Mouse (Mus musculus) layer of hippocampus, postnatal 14 days (tissue): ENCODE data around the gene Lrrc37a. TPM values are rescaled to one million over a fixed set of nuclear protein-coding genes. Genes with fewer than 3 reads are reported as not detected.
"Not testable (repeated sequence)": the region's sequence is repeated elsewhere in the genome, so short reads cannot be mapped to it uniquely, and the experiment has no call there.

ENCODE experiments used
- DNase-seq, 2 experiments: peaks; one replicate each; pipeline ENCODE4 v3.0.0; 2021 to 2022; ENCODE audit warnings: low spot score in 2 of 2, mixed read lengths in 1 of 2
- long read RNA-seq, 2 experiments: library from polyadenylated mRNA; stranded (forward); transcript quantifications; one replicate each; pipeline ENCODE4 v2.0.0; 2021
- total RNA-seq, 2 experiments: library from RNA; stranded (reverse); gene quantifications; 2 replicates each; pipeline ENCODE4 v1.2.3; 2021

Gene Lrrc37a
- total RNA-seq = not detected
- long read RNA-seq, experiment 1, partial matches to known transcripts = 0 of 1 reads
- long read RNA-seq, experiment 1, other reads (novel, unspliced or antisense) = 1 of 1 reads
- long read RNA-seq, experiment 2 = 0 reads

DNA sequence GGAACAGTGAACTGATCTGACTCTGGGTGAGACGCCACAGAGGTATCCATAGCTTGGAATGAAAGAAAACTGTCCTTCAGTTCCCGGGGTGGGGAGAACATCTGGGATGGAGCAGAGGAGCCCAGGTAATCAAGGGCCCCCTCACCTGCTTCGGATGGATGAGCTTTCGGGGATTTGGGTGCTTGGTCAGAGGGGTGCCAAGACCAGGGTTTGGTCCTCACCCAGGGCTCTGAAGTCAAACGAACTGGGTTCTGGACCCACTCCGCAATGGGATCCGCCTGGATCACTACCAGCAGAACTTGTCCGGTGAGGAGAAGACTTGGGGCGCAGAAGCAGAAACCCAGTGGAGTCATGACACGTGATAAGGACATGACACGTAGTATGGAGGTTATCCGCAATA, at the start of gene Lrrc37a:
Gene Lrrc37a, minus strand, starts transcription at position 101 of the 400 bp plus-strand sequence.
- no peak for DNase-seq

DNA sequence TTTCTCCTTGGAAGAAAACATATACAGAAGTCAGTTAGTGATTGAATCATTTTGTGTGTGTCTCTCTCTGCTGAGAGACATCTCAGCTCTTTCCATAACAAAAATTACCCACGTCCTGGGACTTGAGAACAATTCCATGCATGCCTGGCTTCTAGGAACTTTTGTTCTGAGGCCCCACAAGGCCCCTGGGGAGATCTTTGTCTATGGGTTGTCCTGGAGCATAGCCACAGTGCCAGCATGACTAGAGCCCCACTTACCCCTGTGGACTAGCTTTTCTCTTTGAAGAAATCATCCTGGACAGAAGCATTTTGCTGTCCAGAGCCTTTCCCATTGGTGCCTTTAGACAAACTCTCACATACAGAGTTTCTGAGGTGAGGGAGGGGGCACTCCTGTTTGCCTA, 30.6 kb upstream of the Lrrc37a start:
- not testable (repeated sequence) for DNase-seq

DNA sequence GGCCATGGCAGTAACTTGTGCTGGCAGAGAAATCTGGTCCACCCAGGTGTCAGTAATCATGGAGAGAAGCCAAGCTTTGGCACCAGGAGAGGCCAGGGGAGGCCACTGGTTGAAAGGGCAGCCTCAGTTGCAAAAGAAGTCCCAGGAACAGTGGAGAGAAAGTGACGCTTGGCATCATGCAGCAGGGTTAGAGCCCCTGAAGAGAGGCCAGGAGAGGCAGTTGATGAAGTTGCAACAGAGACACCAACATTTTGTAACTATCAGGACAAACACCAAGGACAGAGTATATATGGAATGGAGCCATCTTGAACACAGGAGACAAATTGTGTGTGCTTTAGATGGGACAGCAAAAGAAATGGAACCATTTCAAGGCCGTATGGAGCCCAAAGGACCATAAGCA, 7.7 kb upstream of the Lrrc37a start:
- DNase-seq = no peak

DNA sequence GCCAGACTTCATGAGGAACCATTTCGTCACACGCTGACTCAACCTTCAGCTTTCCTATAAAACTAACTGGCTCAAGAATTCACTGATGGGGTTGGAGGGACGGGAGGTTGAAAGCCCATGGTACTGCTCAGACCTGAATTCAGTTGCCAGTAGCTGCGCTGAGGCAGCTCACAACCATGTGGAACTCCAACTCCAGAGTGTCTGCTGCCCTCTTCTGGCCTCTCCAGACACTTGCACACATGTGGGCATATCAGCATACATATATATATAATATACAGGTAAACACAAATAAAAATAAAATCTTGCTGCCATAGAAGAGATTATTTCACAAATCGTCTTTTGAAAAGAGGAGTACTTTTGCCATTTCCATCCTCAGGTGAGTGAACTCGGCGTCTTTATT, 40.0 kb downstream of the Lrrc37a start:
- no peak for DNase-seq

DNA sequence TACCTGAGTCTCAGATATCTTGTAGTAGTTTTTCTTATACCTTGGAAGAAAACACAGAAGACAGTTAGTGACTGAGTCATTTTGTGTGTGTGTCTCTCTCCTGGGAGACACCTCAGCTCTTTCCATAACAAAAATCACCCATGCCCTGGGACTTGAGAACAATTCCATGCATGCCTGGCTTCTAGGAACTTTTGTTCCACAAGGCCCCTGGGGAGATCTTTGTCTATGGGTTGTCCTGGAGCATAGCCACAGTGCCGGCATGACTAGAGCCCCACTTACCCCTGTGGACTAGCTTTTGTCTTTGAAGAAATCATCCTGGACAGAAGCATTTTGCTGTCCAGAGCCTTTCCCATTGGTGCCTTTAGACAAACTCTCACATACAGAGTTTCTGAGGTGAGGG, 53.3 kb downstream of the Lrrc37a start:
- not testable (repeated sequence) for DNase-seq

DNA sequence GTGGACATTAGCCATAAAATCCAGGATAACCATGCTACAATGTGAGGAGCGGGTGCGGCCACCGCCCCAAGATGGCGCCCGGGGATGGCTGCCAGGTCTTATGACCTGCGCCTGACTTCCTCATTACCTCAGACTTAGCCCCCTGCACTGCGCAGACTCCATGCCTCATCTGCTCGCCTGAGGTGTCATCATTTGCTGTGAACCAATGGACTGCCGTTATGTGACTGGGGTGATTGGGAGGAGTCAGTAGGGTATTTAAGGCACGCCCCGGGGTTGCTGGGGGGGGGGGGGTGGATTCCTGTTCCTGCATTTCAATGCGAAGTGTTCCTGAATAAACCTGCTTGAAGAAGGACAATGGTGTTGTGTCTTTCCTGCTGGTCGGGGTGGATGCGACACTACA, 54.7 kb downstream of the Lrrc37a start:
- not testable (repeated sequence) for DNase-seq

DNA sequence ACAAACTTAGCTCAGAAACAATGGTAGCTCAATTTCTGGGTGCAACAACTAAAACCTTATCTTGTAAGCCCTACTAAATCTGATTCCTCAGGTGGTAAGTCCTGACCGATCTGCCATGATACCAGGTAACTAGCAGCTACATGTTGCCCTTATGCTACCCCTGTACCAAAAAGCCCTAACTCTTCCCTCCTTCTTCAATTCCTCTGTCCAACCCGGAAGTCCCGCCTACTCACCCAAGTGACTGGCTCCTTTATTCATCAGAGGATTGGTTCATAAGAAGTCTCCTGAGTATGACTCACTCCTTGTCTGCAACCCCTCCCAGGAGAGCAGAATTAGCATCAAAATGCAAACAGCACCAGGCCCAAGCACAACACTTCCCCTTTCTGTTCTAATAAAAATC, 60.7 kb downstream of the Lrrc37a start:
- no peak for DNase-seq

DNA sequence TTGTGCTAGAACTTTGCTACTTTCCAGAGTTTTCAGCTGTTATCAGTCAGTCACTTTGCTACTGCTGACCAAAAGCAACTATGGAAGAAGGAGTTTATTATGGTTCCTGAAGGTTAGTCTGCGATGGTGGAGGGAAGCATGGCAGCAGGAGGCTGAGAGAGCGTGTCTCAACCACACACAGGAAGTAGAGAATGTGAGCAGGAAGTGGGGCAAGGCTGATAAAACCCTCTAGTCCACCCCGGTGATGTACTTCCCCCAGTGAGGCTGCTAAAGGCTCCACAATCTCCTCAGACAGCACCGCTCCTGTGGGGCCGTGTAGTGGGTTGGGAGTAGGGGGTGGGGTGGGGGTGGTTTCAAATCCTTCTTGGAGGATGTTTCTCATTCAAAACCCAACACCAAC, 68.1 kb downstream of the Lrrc37a start:
- no peak for DNase-seq

DNA sequence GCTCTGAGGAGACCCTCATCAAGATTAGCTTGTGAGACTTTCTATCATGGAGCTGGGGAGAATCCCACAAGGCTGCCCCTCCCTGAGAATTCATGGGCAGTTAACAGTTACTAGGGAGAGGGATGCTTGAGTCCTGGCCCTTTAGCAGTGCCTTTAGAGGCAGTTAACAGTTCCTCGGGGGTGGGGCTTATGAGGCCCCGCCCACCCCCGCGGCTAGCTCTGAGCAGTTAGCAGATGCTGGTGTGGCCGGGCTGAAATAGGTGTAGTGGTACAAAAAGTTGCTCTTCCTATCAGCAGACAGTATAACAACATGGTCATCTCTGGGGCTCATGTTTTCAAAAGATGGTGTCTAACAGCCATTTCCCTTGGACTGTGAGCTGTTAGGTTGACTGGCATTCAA, 79.4 kb downstream of the Lrrc37a start:
- DNase-seq = no peak

DNA sequence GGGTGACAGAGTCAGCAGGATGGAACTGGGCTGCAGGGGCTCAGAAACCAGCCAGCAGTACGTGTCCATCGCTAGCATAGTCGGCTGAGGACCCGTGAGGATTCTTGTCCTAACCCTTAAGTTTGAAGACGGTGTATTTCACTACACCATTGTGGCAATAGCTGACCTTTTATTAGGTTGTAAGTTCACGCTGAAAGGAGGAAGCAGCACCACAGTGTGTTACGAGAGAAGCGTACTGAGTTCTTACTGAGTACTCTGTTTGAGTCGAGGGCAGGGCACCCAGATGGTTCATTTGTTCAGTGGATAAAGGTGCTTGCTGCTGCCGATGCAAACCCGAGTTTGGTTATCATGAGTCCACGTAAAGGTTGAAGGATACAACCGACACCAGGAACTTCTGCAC, 84.7 kb downstream of the Lrrc37a start:
- no peak for DNase-seq

DNA sequence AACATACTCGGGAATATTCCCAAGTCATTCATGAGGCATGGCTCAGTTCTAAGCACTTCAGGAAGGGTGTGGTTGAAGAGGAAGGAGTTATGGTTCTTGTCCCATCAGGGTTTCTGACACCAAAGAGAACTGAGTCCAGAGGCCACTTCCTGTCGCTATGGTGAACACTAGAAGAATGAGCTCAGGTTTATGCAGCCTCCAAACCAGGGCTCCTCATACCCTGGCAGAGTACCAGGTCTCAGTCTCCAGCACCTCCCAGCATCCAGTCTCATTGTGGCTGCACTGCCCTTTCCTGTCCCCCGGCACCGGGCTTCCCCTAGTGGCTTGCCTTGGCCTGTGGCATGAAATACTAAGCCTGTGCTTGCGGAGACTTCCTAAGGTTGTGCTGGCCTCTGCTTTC, 85.2 kb downstream of the Lrrc37a start:
- no peak for DNase-seq

DNA sequence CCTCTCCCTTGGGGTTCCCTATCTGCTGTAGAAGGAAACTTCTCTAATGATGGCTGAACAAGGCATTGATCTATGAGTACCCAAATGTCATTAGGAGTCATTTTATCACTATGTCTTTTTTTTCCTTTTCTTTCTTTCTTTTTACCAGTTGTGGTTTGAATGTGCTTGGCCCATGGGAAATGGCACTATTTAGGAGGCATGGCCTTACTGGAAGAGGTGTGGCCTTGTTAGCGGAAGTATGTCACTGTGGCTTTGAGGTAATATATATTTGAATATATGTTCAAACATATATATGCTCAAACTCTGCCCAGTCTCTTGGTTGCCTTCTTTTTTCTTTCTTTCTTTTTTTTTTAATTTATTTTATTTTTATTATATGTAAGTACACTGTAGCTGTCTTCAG, 90.9 kb downstream of the Lrrc37a start:
- DNase-seq = no peak

DNA sequence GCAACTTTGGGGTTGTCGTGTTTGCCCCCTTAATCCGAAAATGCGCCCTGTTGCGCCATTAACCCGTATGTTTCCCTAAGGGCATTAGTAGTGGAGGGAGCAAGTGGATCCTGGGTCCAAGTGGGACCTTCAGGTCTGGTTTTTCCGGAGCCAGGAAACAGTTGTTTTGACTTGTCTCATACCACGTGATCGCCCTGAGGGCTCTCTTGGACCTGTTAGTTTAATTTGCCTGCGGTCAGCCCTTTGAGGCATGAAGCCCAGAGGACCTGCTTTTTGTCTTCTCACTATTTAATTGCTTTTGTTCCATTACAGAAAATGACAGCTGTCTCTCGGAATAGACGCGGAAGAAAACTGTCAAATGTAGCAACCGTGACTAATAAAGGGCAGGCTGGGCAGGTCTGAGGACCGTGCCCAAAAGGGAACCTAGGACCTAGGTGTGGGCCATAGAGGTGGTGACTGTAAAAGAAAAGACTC, 91.4 kb downstream of the Lrrc37a start:
- DNase-seq = no peak

DNA sequence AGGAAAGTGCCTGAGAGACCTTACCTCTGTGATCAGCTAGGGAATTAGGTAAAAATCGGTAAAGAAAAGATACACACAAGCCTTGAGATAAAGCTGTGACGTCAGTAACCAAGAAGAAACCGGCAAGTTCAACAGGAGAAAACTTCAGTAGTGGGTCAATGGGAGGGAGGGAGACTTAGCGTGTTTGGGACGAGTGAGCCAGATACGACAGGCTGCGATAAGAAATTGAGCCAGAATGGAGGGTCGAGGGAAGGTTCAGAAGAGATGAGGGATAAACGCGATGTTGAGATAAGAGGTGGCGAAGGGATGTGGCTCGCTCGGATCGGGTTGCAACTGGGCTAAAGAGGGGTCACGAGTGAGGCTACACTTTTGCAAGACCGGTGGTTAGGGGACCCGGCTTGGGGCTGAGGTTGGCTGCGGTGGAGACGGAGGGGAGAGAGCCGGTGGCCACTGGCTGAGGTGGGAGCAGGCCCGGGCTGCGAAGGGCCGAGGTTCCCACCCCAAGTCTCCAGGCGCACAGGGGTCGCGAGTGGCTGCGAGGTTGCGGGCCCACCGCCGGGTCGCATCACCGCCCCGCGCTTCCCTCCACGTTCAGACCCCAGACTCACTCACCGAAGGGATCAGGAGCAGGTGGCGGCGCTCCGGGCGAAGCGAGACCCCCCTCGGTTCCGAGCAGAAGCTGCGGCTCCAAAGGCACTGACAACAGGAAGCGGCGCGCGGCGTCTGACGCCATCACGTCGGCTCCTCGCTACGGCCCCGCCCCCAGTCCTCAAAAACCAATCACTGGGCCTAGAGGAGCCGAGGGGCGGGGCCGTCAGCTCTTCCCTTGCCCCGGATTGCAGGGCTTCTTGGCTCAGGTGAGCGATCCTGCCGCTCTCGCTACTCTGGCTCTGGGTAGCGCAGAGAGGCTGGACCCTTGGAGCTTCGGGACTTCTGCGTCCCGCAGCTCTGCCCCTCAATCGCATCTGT, 92.1 kb downstream of the Lrrc37a start, which contains the start of gene Plekhm1:
Gene Plekhm1, minus strand, starts transcription at position 707 of the 969 bp plus-strand sequence.
- DNase-seq = peak; percentile 92 to 97

DNA sequence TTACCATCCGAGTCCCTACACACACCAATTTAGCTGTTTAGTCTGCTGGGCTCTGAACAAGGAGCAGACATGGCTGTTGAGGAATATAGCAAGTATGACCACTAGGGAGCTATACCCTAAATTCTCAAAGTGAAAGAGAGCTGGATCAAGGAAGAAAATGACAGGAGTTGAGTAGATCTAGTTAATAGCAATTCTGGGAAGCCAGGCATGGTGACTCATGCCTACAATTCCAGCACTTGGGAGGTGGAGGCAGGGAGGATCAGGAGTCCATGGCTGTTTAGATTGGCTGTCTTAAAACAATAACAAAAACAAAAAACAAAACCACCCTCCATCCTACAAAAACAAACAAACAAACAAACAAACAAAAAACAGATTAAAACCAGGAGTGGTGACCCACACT, 93.1 kb downstream of the Lrrc37a start:
- DNase-seq = no peak

DNA sequence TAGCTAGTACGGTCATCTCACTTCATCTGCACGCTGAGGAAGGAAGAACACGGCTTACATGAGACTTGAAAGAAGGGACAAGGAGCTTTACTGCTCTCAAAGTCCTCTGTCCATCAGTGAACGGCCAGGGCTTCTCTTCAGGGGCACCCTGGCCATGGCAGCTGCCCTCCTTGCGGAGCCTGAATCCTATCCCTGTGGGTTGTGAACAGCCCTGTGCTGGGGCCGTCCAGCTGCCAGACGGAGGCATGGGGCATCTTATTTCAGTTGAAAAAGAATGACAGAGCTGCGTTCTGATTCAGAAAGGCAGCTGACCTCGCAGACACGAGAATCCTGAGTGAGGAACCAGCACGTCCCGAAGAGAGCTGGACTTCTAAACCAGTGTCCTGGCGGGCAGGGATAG, 95.5 kb downstream of the Lrrc37a start:
- no peak for DNase-seq

DNA sequence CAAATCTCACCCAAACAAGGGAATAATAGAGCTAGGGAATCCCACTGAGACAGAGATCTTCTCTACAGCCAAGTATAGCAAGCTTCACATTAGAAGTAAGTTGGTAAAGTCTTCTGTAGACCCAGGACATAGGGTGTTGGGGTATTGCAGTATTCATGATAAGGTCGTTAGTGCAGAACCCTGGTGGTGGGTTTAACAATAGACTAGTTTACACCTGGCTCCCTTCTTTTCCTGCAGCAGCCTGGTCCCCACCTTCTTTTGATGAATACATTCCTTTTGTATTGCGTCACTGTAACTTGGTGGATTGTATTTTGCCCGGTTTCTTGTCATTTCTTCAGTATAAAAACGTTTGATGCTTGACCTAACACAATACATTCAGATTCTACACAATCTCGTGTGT, 97.3 kb downstream of the Lrrc37a start:
- DNase-seq = not testable (repeated sequence)

DNA sequence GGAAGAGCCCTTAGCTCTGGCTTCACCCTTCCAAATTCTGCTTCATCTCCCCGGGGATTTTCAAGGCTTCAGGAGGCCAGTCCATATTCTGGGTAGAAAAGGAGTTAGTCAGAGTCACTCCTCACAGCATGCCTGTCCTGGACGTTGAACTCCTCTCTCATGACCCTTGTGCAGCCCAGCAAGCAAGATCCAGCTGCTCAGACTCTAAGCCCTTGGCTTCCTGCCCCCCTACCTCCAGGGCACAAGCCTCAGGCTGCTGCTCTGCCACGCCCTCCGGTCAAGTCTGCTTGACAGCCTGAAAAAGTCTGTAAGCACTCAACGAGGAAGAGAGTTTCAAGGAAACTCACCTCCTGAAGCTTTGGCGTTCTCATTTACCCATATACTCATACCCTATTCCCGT, 97.8 kb downstream of the Lrrc37a start:
- DNase-seq = no peak

DNA sequence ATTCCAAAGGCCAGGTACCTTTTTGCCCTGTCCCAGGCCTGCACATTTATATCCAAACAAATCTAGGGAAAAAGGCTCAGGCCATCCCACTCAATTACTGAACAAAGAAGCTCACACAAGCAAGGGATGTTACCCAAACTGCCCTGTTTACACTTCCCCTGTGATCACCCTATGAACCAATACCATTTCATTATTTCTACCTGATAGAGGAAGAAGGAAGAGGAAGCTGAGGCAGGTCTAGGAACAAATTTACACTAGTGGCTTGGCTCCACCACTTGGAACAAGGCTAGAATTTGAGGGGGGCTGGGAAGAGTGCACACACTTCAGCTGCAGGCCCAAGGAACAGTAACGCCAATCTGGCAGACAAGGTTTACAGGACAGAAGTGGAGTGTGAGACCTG, 98.6 kb downstream of the Lrrc37a start:
- no peak for DNase-seq

DNA sequence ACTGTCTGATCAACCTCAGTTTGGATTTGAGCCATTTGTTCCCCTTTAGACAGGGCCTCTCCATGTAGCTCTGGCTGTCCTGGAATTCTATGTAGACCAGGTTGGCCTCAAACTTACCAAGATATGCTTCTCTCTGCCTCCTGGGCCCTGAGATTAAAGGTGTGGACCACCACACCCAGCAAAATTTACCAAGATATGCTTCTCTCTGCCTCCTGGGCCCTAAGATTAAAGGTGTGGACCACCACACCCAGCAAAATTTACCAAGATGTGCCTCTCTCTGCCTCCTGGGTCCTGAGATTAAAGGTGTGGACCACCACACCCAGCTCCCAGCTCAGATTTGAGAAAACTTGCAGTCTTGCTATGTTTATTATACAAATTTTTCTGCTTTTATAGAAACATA, 99.8 kb downstream of the Lrrc37a start:
- DNase-seq = no peak

DNA sequence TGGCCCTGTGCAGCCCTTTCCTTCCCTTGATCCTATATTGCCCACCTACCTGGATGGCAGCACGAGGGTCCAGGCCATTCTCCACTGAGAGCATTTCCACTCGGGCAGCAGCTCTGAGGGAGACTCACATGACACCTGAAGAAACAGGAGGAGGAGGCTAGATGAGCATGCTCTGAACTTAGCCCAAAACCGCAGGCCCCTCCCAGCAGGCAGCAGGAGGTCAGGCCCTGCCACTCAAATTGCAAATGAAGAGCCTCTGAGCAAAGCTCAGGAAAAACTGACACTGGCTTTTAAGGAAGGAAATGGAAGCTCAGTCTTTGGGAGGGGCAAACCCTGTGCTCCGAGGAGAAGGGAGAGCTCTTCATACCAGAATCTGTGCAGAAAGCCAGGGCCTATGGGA, 100.6 kb downstream of the Lrrc37a start:
- DNase-seq = no peak

DNA sequence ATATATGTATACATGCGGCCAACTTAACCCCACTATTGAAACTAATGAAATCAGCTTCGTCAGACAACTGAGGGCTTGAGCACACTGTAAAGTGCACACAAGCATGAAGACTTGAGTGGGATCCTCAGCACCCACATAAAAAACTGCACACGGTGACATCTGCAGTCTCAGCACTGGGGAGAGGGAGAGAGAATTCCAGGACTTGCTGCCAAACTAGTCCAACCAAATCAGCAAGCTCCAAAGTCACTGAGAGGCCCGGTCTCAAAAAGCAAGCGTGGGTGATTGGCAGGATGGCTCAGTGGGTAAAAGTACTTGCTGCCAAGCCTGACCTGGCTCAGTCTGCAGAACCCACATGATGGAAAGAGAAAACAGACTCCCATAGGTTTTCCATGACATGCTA, 101.7 kb downstream of the Lrrc37a start:
- DNase-seq = peak in 1 of 2 experiments; percentile 41

DNA sequence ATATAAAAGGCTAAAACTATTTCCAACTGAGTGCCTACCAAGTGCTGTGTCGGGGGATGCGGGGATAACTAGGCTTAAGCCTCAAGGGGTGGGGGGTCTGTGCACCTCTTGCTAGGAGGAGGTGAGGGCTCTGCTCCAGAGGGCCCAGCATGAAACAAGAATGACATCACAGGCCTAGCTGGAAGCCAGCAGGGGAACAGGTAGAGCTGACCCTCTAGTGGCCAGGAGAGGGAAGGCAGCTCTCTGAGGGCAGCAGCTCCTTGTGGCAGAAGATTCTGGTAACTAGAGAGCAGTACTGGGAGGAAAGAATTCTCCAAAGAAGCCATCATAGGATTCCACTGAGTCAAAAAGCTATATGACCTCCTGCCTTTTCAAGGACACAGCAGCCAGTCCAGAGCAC, 102.2 kb downstream of the Lrrc37a start:
- DNase-seq = peak in 1 of 2 experiments; percentile 16
